Mouse (Mus musculus) CD4-positive helper T cell, adult 2 months (primary cell): ENCODE data around the gene Psmd12.
A peak's percentile ranks its signal among the peaks of the same experiment; 100 is the strongest.
"Not testable (repeated sequence)": the region's sequence is repeated elsewhere in the genome, so short reads cannot be mapped to it uniquely, and the experiment has no call there.

Source experiments
- DNase-seq: peaks from one replicate; pipeline ENCODE4 v3.0.0-alpha.2; 2012; ENCODE audit warnings: low read depth, missing footprints, low spot score

Gene Psmd12

GRCm38 (mm10) chr11:107459828-107460227 is 19.5 kb upstream of the Psmd12 start:
- DNase-seq: no peak

GRCm38 (mm10) chr11:107462478-107462877 is 16.8 kb upstream of the Psmd12 start:
- DNase-seq: peak; percentile 54

DNA sequence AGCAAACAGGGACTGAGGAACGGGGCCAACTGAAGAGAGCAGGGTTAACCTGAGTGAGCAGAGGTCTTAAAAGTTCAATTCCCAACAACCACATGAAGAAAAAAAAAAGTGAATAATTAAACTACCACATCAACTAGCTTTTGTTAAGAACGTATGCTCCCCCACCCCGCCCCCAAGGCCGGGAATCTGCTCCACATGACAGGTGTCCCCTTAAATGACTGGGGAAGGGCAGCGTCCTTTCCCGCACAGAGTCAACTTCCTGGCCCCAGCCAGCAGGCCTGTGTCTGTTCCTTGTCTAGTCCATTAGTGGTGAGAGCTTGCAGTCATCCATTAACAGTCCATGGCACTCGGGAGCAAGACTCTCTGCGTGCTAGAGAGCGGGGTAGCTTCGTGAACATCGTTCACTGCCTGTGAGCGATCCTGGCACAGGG is 16.0 kb upstream of the Psmd12 start:
- DNase-seq: no peak

- peak; percentile 62 for DNase-seq
These were observed 15.1 kb upstream of the Psmd12 start for GRCm38 (mm10) chr11:107464141-107464540.

GRCm38 (mm10) chr11:107465041-107465440 is 14.2 kb upstream of the Psmd12 start:
- peak; percentile 46 for DNase-seq

DNA sequence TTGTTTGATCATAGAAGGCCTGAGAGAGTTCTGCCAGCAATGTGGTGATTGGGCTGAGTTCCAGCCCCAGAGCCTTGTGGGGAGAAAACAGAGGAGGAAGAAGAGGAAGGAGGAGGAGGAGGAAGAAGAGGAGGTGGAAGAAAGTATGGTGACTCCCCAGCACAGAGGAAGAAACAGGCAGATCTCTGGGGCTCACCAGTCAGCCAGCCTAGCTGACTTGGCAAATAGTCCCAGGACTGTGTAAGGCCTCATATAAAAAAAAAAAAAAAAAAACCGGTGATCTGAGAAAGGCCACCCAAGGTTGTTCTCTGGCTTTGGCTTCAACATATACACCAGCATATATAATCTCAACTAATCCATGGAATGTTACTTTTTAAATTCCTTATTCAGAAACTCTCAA is 13.3 kb upstream of the Psmd12 start:
- no peak for DNase-seq

DNA sequence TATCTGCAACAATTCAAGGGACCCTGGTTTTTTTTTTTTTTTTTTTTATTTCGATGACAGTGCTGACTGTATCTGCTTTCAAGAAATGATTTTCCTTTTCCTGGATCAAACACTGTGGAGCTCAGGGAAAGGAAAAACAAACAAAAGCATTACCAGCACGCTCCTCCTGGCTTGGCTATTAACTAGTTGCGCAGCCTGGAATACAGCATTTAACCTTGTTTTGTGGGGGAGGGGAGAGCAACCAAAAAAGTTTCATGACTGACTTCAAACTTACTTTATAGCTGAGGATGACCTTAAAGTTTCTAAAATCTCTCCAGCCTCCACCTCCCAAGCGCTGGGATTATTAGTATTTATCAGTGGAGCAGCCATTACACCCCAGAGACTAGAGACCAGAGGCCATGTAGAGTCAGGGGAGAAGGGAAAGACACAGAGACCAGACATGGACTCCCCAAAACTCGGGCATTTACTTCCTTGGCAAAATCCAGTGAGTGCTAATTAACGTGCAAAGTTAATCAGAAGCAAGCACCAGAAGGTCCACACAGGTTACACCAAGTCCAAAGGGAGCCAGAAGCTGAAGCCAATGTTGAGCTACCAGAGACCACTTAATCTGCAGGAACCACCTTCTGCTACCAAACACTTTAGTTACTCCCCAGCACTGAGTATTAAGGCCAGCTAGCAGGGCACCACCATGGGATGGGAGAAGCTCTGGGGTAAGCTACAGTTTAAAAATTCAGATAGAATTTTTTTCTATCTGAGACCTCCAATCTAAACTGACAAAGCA is 12.5 kb upstream of the Psmd12 start:
- no peak for DNase-seq

DNA sequence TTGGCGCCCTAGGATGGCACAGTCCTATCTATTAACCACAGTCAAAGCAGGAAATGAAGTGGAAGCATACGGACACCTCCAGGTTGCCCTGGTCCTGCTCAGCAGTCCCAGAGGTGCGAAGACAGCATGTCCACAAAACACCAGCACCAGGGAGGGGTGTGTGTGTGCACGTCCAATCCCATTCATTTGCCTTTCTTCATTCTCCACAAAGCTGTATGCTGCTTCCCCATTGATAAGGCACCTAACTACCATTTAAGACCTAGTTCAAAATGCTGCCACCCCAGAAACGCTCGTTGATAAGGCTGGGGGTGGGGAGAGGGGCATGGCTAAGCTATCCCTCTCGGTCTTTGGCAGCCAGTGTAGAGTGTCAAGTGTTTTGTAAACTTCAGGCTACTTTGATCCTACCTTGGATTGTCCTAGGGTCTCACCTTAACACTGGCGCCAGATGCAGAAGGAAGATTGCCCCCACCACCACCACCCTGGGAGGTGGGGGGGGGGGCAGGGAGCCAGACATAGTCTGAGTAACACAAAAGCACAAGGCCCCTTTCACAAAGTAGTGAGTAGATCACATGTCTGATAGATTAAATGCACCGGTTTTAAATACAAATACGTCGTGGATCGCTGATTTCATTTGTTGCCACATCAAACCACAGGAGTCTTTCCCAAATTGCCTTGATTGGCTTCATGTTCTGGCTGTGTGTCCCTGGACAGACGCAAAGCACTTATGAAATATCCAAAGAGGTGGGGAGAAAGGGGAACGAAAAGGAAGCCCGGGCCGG is 10.8 kb upstream of the Psmd12 start:
- DNase-seq: peak; percentile 53

- peak; percentile 81 for DNase-seq
These were observed 10.2 kb upstream of the Psmd12 start for GRCm38 (mm10) chr11:107469031-107469522.

- peak; percentile 78 for DNase-seq
These were observed 9.5 kb upstream of the Psmd12 start for GRCm38 (mm10) chr11:107469523-107470371.

- peak; percentile 92 for DNase-seq
These were observed 8.7 kb upstream of the Psmd12 start, which contains the start of gene Pitpnc1 for GRCm38 (mm10) chr11:107470521-107471041. Gene Pitpnc1 (minus strand): TSS chr11:107470699.

DNA sequence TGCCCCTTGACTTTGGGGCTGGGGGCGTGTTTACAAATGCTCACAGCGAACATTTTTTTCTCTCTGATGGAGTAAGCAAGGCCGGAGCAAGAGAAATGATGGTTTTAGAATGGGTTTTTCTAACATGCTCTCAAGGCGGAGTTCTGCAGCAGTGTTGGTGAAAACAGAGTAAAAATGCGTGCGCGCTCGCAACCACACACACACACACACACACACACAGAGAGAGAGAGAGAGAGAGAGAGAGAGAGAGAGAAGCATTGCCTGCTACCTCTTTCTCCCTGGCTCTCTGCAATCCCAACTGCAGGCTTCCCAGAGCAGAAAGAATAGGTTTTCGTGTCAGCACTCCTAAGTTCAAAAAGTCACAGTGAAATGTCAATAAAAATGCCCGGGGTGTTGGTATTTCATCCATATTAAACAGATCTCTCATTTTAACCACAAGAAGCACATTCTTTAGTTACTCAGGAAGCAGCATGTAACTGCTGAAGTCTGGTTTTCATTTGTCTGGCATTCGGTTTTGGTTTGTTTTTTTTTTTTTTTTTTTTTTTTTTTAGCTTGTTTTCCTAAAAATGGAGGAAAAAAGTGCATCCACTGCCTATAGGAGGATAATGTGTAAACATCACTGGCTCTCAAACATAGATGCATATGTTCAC is 8.1 kb upstream of the Psmd12 start:
- peak; percentile 70 for DNase-seq

DNA sequence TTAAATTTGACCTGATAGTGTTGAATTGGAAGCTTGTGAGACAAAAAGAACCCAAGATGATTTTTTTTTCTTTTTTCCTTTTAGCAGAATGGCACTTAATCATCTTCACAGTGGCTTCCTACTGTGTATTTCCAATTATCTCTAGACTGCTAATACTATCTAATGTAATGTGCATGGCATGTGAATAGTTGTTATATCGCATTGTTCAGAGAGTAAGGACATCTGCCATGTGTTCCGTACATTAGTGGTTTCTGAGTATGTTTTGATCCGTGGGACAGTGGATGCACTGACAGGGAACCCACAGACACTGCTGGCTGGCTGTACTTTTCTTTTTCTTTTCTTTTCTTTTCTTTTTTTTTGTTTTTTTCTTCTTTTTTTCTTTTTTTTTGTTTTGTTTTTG is 7.0 kb upstream of the Psmd12 start:
- DNase-seq: no peak

DNA sequence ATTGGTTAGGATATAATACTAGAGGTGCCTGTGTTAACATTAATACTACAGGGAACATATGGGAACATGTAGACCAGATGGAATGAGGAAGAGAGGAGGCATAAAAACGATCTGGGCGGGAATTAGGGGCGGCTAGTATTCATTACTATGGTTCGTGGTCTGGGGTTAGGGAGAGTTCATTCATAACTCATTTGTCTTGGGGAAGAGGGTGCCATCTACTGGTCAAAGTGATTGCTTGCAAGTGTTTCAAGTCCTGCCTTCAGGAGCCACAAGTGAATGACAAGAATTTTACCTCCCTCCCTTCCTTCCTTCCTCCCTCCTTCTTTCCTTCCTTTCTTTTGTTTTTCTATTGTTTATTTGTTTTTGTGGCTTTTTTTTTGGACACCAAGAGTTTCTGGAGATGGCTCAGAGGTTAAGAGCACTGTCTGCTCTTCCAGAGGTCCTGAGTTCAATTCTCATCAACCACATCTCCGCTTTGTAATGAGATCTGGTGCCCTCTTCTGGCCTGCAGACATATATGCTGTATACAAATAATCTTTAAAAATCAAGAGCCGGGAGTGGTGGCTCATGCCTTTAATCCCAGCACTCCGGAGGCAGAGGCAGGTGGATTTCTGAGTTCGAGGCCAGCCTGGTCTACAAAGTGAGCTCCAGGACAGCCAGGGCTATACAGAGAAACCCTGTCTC is 6.0 kb upstream of the Psmd12 start:
- DNase-seq: peak; percentile 89

GRCm38 (mm10) chr11:107479862-107480203 is 549 bp downstream of the Psmd12 start:
- DNase-seq: no peak

DNA sequence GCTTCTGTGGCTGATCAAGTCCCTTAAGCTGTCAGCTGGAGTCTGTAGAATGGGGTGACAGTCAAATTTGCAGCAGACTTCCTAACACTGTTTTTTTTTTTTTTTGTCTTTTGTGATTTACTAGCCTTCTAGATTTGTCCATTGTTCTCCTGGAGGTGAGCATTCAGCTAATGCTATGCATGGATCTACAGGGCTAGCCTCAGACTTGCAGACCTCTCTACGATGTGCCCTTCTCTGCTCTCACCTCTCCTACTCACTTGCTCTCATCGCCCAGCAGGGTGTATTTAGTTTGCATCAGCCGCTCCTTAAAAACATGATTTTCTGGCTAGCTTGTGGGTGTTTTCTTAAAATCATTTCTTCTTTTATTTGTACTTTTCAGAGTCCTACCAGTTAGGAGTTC is 5.1 kb downstream of the Psmd12 start:
- DNase-seq: no peak

GRCm38 (mm10) chr11:107502801-107503200 is 23.5 kb downstream of the Psmd12 start:
- no peak for DNase-seq

- DNase-seq: not testable (repeated sequence)
These were observed 25.1 kb downstream of the Psmd12 start for GRCm38 (mm10) chr11:107504364-107504763.

- DNase-seq: peak; percentile 43
These were observed 27.0 kb downstream of the Psmd12 start for GRCm38 (mm10) chr11:107506260-107506659.

DNA sequence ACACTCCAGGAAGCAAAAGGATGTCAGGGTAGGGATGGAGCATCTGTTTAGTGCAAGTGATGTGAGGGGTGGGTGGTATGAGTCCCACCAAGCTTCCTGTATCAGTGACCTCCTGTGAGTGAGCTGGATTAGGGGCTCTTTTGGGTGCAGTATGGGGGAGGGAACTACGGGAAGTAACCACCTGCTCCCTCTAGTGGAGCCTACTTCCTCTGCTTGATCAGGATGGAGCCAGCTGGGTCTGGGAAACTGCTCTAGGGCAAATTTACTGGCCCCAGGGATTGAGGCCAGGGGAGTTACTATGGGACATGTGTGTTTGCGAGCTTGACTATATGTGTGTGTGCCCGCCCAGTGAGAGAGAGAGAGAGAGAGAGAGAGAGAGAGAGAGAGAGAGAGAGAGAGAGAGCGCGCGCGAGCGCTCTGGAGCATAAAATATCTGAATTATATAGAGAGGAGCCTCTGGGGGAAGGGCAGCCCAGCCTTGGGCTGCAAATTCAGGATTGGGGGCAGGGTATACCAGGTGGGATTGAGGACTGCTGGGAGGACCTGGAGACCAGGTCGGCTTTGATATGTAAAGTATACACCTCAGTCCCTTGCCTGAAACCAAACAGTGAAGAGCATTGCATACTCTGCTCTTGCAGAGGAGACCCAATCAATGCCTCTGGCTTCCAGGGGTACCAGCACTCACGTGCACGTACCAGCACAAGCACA is 30.5 kb downstream of the Psmd12 start:
- no peak for DNase-seq
